Comparison of ENCODE assay signal across 28 mouse cellular contexts in genomic region chr13:100943206-100943848, GRCm38 (mm10).
A peak's percentile ranks its signal among the peaks of the same experiment; 100 is the strongest.
DNase-seq lines count a peak whose midpoint lies in the region; ATAC-seq and TF ChIP-seq lines count a peak whose summit lies in the region.
"Had no signal": no experiment of that assay in that cellular context is flagged by ENCODE, and none has a peak within 500 bp of the region (broad histone marks: within the 10 kb centered on the region; RNA-seq: fewer than 3 reads in every experiment).

No protein-coding gene starts in this region.

- peaks cover 7% of the 10 kb centered on the region for H3K4me1 ChIP-seq in kidney, embryonic 15.5 days
- no peaks in the 10 kb centered on the region for H3K4me1 ChIP-seq in embryonic facial prominence, embryonic 11.5 days (ENCODE audit: control insufficient read depth, insufficient read depth, low read length)
- peaks cover 4% of the 10 kb centered on the region; the same call in 1 of the 2 replicates for H3K4me1 ChIP-seq in embryonic facial prominence, embryonic 14.5 days (ENCODE audit: control insufficient read depth, insufficient read depth, low read length)
- peaks cover 24% of the 10 kb centered on the region for H3K4me1 ChIP-seq in limb, embryonic 13.5 days
- no peaks in the 10 kb centered on the region for H3K4me1 ChIP-seq in liver, embryonic 11.5 days (replicated peaks; ENCODE audit: control insufficient read depth, insufficient read depth, low read length)
- no peaks in the 10 kb centered on the region for H3K4me1 ChIP-seq in hindbrain, embryonic 13.5 days (replicated peaks)
- H3K4me1 ChIP-seq: intestine, embryonic 15.5 days; liver, embryonic 13.5 days; neural tube, embryonic 15.5 days had no signal

- no peak overlapping the region for H3K4me3 ChIP-seq in kidney, embryonic 15.5 days (replicated peaks)
- no peak overlapping the region for H3K4me3 ChIP-seq in embryonic facial prominence, embryonic 11.5 days (ENCODE audit: low read depth, low read length)
- H3K4me3 ChIP-seq in embryonic facial prominence, embryonic 14.5 days (ENCODE audit: low read depth, low read length): no peak overlapping the region
- no peak overlapping the region for H3K4me3 ChIP-seq in limb, embryonic 13.5 days
- H3K4me3 ChIP-seq in liver, embryonic 11.5 days (ENCODE audit: low read depth, low read length): no peak overlapping the region
- H3K4me3 ChIP-seq in left cerebral cortex, adult 2 months: no peak overlapping the region
- H3K4me3 ChIP-seq in hindbrain, embryonic 13.5 days: no peak overlapping the region
- H3K4me3 ChIP-seq: heart, adult 2 months; intestine, embryonic 15.5 days; layer of hippocampus, adult 2 months; liver, embryonic 13.5 days; neural tube, embryonic 15.5 days had no signal

- no peaks in the 10 kb centered on the region for H3K27me3 ChIP-seq in kidney, embryonic 15.5 days
- no peaks in the 10 kb centered on the region for H3K27me3 ChIP-seq in embryonic facial prominence, embryonic 11.5 days (ENCODE audit: control insufficient read depth, insufficient read depth, low read length)
- H3K27me3 ChIP-seq in embryonic facial prominence, embryonic 14.5 days (replicated peaks; ENCODE audit: control insufficient read depth, insufficient read depth, low read length): no peaks in the 10 kb centered on the region
- 0 out of 2 replicates have a peak, but pooled peaks cover 3% of the 10 kb centered on the region for H3K27me3 ChIP-seq in limb, embryonic 13.5 days
- H3K27me3 ChIP-seq in liver, embryonic 11.5 days (replicated peaks; ENCODE audit: control insufficient read depth, insufficient read depth, low read length): no peaks in the 10 kb centered on the region
- no peaks in the 10 kb centered on the region for H3K27me3 ChIP-seq in hindbrain, embryonic 13.5 days
- H3K27me3 ChIP-seq: CH12.LX; intestine, embryonic 15.5 days; liver, embryonic 13.5 days; neural tube, embryonic 15.5 days; Patski had no signal

- intact Hi-C loops in left cerebral cortex, adult 2 months (cut with DNase I): no loop called here

- no peak overlapping the region for H3K4me2 ChIP-seq in kidney, embryonic 15.5 days
- H3K4me2 ChIP-seq in embryonic facial prominence, embryonic 11.5 days (ENCODE audit: low read depth, low read length): no peak overlapping the region
- H3K4me2 ChIP-seq in embryonic facial prominence, embryonic 14.5 days (ENCODE audit: low read depth, low read length): no peak overlapping the region
- H3K4me2 ChIP-seq in limb, embryonic 13.5 days (replicated peaks): peak overlapping the region; percentile 21; the same call in 1 of the 2 replicates
- no peak overlapping the region for H3K4me2 ChIP-seq in liver, embryonic 11.5 days
- no peak overlapping the region for H3K4me2 ChIP-seq in hindbrain, embryonic 13.5 days
- H3K4me2 ChIP-seq: hindbrain, embryonic 14.5 days; intestine, embryonic 15.5 days; liver, embryonic 13.5 days; midbrain, embryonic 11.5 days; neural tube, embryonic 15.5 days had no signal

- 27% methylated on average over 5 of the region's 5 CpGs for WGBS in kidney, embryonic 15.5 days
- 23% methylated on average over 5 of the region's 5 CpGs for WGBS in embryonic facial prominence, embryonic 11.5 days
- 14% methylated on average over 5 of the region's 5 CpGs for WGBS in embryonic facial prominence, embryonic 14.5 days
- WGBS in limb, embryonic 13.5 days: 12% methylated on average over 5 of the region's 5 CpGs
- 58% methylated on average over 5 of the region's 5 CpGs for WGBS in liver, embryonic 11.5 days
- WGBS in hindbrain, embryonic 13.5 days: 63% methylated on average over 5 of the region's 5 CpGs

- peak; percentile 64; the same call in 1 of the 2 replicates for ATAC-seq in kidney, embryonic 15.5 days (replicated peaks; ENCODE audit: low FRiP score)
- ATAC-seq in embryonic facial prominence, embryonic 11.5 days (replicated peaks; ENCODE audit: insufficient number of reproducible peaks, low FRiP score, low TSS enrichment, low read depth): no peak
- ATAC-seq in embryonic facial prominence, embryonic 14.5 days (ENCODE audit: low read depth): peak; percentile 81
- ATAC-seq in limb, embryonic 13.5 days (ENCODE audit: low FRiP score, low read depth): peak; percentile 93
- ATAC-seq in liver, embryonic 11.5 days (replicated peaks; ENCODE audit: low FRiP score): no peak
- no peak for ATAC-seq in hindbrain, embryonic 13.5 days (ENCODE audit: low FRiP score)
- ATAC-seq: forebrain, embryonic 16.5 days; intestine, embryonic 15.5 days; Patski had no signal

- H3K9me3 ChIP-seq in kidney, embryonic 15.5 days (replicated peaks): no peaks in the 10 kb centered on the region
- H3K9me3 ChIP-seq in embryonic facial prominence, embryonic 11.5 days (replicated peaks; ENCODE audit: control insufficient read depth, low read length): no peaks in the 10 kb centered on the region
- no peaks in the 10 kb centered on the region for H3K9me3 ChIP-seq in embryonic facial prominence, embryonic 14.5 days (ENCODE audit: control insufficient read depth, low read length)
- no peaks in the 10 kb centered on the region for H3K9me3 ChIP-seq in limb, embryonic 13.5 days
- H3K9me3 ChIP-seq in liver, embryonic 11.5 days (ENCODE audit: control insufficient read depth, low read length): no peaks in the 10 kb centered on the region
- H3K9me3 ChIP-seq in hindbrain, embryonic 13.5 days: no peaks in the 10 kb centered on the region
- H3K9me3 ChIP-seq: G1E; intestine, embryonic 15.5 days; liver, embryonic 13.5 days; neural tube, embryonic 15.5 days had no signal

- H3K9ac ChIP-seq in kidney, embryonic 15.5 days: no peak overlapping the region
- H3K9ac ChIP-seq in embryonic facial prominence, embryonic 11.5 days (replicated peaks; ENCODE audit: low read length): no peak overlapping the region
- no peak overlapping the region for H3K9ac ChIP-seq in embryonic facial prominence, embryonic 14.5 days (ENCODE audit: low read depth, low read length)
- no peak overlapping the region for H3K9ac ChIP-seq in limb, embryonic 13.5 days
- H3K9ac ChIP-seq in liver, embryonic 11.5 days (ENCODE audit: low read depth, low read length): no peak overlapping the region
- no peak overlapping the region for H3K9ac ChIP-seq in hindbrain, embryonic 13.5 days
- H3K9ac ChIP-seq: hindbrain, embryonic 14.5 days; intestine, embryonic 15.5 days; liver, embryonic 13.5 days; neural tube, embryonic 15.5 days had no signal

- no peak overlapping the region for H3K27ac ChIP-seq in kidney, embryonic 15.5 days
- H3K27ac ChIP-seq in embryonic facial prominence, embryonic 11.5 days (replicated peaks; ENCODE audit: low read depth, low read length): no peak overlapping the region
- H3K27ac ChIP-seq in embryonic facial prominence, embryonic 14.5 days (replicated peaks; ENCODE audit: low read depth, low read length): peak overlapping the region; percentile 39
- H3K27ac ChIP-seq in limb, embryonic 13.5 days: peak overlapping the region; percentile 77
- H3K27ac ChIP-seq in liver, embryonic 11.5 days (ENCODE audit: low read depth, low read length): no peak overlapping the region
- no peak overlapping the region for H3K27ac ChIP-seq in left cerebral cortex, adult 2 months
- no peak overlapping the region for H3K27ac ChIP-seq in hindbrain, embryonic 13.5 days
- H3K27ac ChIP-seq: heart, adult 2 months; hindbrain, embryonic 14.5 days; intestine, embryonic 15.5 days; layer of hippocampus, adult 2 months; liver, embryonic 13.5 days; neural tube, embryonic 15.5 days had no signal

- no peaks in the 10 kb centered on the region for H3K36me3 ChIP-seq in kidney, embryonic 15.5 days
- H3K36me3 ChIP-seq in embryonic facial prominence, embryonic 11.5 days (replicated peaks; ENCODE audit: control insufficient read depth, insufficient read depth, low read depth, low read length): no peaks in the 10 kb centered on the region
- no peaks in the 10 kb centered on the region for H3K36me3 ChIP-seq in embryonic facial prominence, embryonic 14.5 days (ENCODE audit: control insufficient read depth, insufficient read depth, low read length)
- H3K36me3 ChIP-seq in limb, embryonic 13.5 days: no peaks in the 10 kb centered on the region
- no peaks in the 10 kb centered on the region for H3K36me3 ChIP-seq in liver, embryonic 11.5 days (ENCODE audit: control insufficient read depth, insufficient read depth, low read length)
- no peaks in the 10 kb centered on the region for H3K36me3 ChIP-seq in hindbrain, embryonic 13.5 days
- H3K36me3 ChIP-seq: G1E; intestine, embryonic 15.5 days; liver, embryonic 13.5 days; neural tube, embryonic 15.5 days had no signal

- no peak for DNase-seq in kidney, adult 18-20 months
- peak; percentile 74 for DNase-seq in embryonic facial prominence, embryonic 11.5 days (ENCODE audit: low spot score)
- peak; percentile 83 for DNase-seq in embryonic facial prominence, embryonic 14.5 days (ENCODE audit: low spot score)
- no peak for DNase-seq in liver, embryonic 11.5 days (ENCODE audit: low spot score)
- no peak for DNase-seq in left cerebral cortex, adult 2 months (ENCODE audit: extremely low spot score in 1 of 2, low spot score in 2 of 2)
- DNase-seq: adrenal gland, adult 2 months; B cell, adult 2 months; cerebellum, adult 18-20 months; cerebellum, postnatal 14 days; gastrocnemius, postnatal 25 days; heart, adult 2 months; kidney, postnatal 14 days; liver, embryonic 13.5 days; lung, adult 2 months; lung, postnatal 14 days; right cerebral cortex, postnatal 14 days had no signal

- no peak for TF ChIP-seq CTCF in left cerebral cortex, adult 2 months (IDR thresholded peaks at IDR 0.05)

Comparison
In these comparisons a context has a peak if more than half of its experiments do, and no peak if none do; other contexts are left out.
1. ATAC-seq: peak in kidney, embryonic 15.5 days (single experiment), embryonic facial prominence, embryonic 14.5 days (single experiment) and limb, embryonic 13.5 days (single experiment); none in embryonic facial prominence, embryonic 11.5 days (single experiment), liver, embryonic 11.5 days (single experiment) and hindbrain, embryonic 13.5 days (single experiment).
2. H3K27ac ChIP-seq: peak in embryonic facial prominence, embryonic 14.5 days (single experiment) and limb, embryonic 13.5 days (single experiment); none in kidney, embryonic 15.5 days (single experiment), embryonic facial prominence, embryonic 11.5 days (single experiment), liver, embryonic 11.5 days (single experiment), left cerebral cortex, adult 2 months (single experiment) and hindbrain, embryonic 13.5 days (single experiment).
3. DNase-seq: peak in embryonic facial prominence, embryonic 11.5 days (single experiment) and embryonic facial prominence, embryonic 14.5 days (single experiment); none in kidney, adult 18-20 months (single experiment), liver, embryonic 11.5 days (single experiment) and left cerebral cortex, adult 2 months (0 of 2).